Mouse (Mus musculus) forebrain, embryonic 14.5 days (tissue): Measurements from ENCODE around the gene Mapkbp1. TPM values are rescaled to one million over a fixed set of nuclear protein-coding genes. Genes with fewer than 3 reads are reported as not detected.
A peak's percentile ranks its signal among the peaks of the same experiment; 100 is the strongest.

ENCODE experiments used
- ATAC-seq: fragments of 200-750 bp; cut with Nextera tagmentation; 2 replicates; pipeline ENCODE4 v1.8.0; 2017; ENCODE audit warnings: mild to moderate bottlenecking, moderate library complexity
- DNase-seq: peaks from one replicate; pipeline ENCODE4 v3.0.0-alpha.2; 2015; ENCODE audit warnings: low spot score
- H3K27ac ChIP-seq: fragments of 300-500 bp; sonication (generic); 2 replicates; pipeline ENCODE4 v1.5.1; 2014; ENCODE audit warnings: low read depth, mild to moderate bottlenecking, control low read depth, low read length, moderate library complexity
- H3K27me3 ChIP-seq: fragments of 300-500 bp; sonication (generic); replicated peaks from 2 replicates; pipeline ENCODE4 v1.6.1; 2014; ENCODE audit warnings: low read length, control low read depth, mixed read lengths; ENCODE audit not compliant: control insufficient read depth, insufficient read depth
- H3K36me3 ChIP-seq: fragments of 300-500 bp; sonication (generic); 2 replicates; pipeline ENCODE4 v1.6.1; 2014; ENCODE audit warnings: low read length, control low read depth; ENCODE audit not compliant: control insufficient read depth, insufficient read depth
- H3K4me1 ChIP-seq: fragments of 300-500 bp; sonication (generic); 2 replicates; pipeline ENCODE4 v1.6.1; 2014; ENCODE audit warnings: antibody characterized with exemption, low read length, control low read depth; ENCODE audit not compliant: control insufficient read depth, insufficient read depth
- H3K4me2 ChIP-seq: fragments of 300-500 bp; sonication (generic); 2 replicates; pipeline ENCODE4 v1.6.1; 2014; ENCODE audit warnings: mild to moderate bottlenecking, control low read depth, low read length
- H3K4me3 ChIP-seq: fragments of 300-500 bp; sonication (generic); 2 replicates; pipeline ENCODE4 v1.5.1; 2014; ENCODE audit warnings: low read depth, low read length, control low read depth
- H3K9ac ChIP-seq: fragments of 300-500 bp; sonication (generic); 2 replicates; pipeline ENCODE4 v1.6.1; 2014; ENCODE audit warnings: mild to moderate bottlenecking, low read length, control low read depth, moderate library complexity
- H3K9me3 ChIP-seq: fragments of 300-500 bp; sonication (generic); replicated peaks from 2 replicates; pipeline ENCODE4 v1.6.1; 2016; ENCODE audit warnings: low read length, control low read depth, mixed read lengths; ENCODE audit not compliant: control insufficient read depth
- WGBS: fragments of 180-500 bp; shearing (Covaris S2); extraction: QIAGEN DNeasy Blood & Tissue Kit; methylation state at CpG from one replicate; pipeline ENCODE4 v1.1.7; 2014; 5-methylcytosine and 5-hydroxymethylcytosine counted together
- polyA plus RNA-seq: library from polyadenylated mRNA; unstranded; fragments of >200 nt; fragmentation: Nextera tagmentation; extraction: Ambion mirVana; gene quantifications from 2 replicates; pipeline ENCODE4 v1.2.1, GENCODE M21; 2014

The Mapkbp1 gene
- polyA plus RNA-seq, 1 experiment from 2014 or later = 3.0 TPM

DNA sequence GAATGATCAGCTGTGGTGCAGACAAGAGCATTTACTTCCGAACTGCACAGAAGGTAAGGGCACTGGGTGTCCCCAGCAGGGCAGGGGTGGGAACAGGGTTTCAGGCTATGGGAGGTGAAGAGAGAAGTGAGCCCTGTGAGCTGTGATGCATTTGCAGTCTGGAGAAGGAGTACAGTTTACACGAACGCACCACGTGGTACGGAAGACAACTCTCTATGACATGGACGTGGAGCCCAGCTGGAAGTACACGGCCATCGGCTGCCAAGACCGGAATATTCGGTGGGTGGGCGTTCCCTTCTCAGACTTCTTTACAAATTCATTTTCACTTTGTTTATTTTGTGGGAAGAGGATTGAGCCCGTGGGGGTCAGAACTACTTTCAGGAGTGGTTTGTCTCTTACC is 45.1 kb downstream of the Mapkbp1 start:
- Histone ChIP-seq H3K4me2 (no peak overlapping the region), H3K27me3 (no peaks in the 10 kb centered on the region), H3K4me1 (no peaks in the 10 kb centered on the region), H3K9me3 (no peaks in the 10 kb centered on the region), H3K9ac (no peak overlapping the region), H3K27ac (no peak overlapping the region), H3K4me3 (no peak overlapping the region), H3K36me3 (peaks cover 66% of the 10 kb centered on the region)
- WGBS = 90% methylated on average over 12 of the region's 12 CpGs
- ATAC-seq (no peak), DNase-seq (no peak)

DNA sequence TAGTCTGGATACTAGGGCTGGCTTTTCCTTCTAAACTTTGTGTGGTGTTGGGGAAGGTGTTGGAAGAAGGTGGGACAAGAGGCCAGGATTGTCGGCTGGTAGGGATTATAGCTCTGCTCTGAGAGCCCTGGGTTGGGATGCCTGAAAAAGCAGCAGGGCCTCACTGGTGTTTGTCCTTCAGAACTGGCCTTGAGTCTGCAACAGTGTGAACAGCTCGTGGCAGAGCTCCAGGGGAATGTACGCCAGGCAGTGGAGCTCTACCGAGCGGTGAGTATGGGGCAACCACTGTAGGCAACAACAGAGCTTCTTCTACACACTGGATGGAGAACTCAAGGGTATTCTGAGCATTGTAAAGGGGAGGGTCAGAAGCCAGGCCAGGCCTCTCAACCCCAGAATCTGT is 51.8 kb downstream of the Mapkbp1 start:
- 85% methylated on average over 5 of the region's 5 CpGs for WGBS
- H3K36me3 ChIP-seq = peaks cover 55% of the 10 kb centered on the region

DNA sequence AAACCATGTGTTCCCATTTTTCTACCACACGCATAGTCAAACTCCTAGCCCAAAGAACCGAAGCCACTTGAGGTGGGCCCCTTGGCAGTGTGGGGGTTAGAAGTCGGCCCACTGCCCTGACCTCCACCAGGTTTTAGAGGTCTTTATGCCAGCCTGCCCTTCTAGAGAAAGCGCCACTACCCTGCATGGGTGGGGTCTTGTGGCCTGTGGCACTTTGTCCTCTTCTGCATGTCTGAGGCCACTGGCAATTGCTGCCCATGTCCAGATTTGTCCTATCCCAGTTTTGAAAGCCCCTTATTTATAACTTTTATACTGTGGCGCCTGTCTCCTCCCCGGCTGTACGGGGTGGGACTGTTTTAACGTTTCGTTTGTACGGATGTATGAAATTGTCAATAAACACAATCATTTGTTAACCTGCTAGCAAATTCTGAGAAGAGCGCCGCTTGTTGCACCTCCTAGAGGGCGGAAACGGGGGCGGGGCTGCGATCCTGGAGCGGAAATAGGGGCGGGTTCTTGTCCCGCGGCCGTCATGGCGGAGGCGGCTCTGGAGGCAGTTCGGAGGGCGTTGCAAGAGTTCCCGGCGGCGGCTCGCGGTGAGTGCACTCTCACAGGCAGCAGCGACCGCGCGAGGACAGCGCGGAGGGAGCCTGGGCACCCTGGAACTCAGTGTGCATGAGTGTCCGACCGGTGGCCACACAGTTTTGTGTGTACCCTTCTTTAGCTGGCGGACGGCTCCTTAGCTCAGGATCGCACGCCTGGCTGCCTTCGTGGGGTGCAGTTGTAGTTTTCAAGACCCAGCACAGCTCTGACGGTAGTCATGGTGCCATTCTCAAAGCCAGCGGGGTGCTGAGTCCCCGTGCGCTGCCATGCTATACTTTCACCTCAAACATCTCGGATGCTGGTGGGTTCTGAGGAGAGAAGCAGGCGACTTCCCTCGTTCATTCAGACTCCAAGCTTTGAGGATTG is 54.8 kb downstream of the Mapkbp1 start, which contains the start of the genes Jmjd7 and Gm28042:
TSS of gene Jmjd7 (plus strand) at position 500 of the 966 bp plus-strand sequence.
TSS of gene Gm28042 (plus strand) at position 510 of the 966 bp plus-strand sequence.
- ATAC-seq = peak; percentile 95
- Histone ChIP-seq H3K27ac (peak within 1 kb of the TSS; percentile 85), H3K36me3 (peaks cover 39% of the 10 kb centered on the region), H3K4me2 (peak within 1 kb of the TSS; percentile 79), H3K27me3 (no peaks in the 10 kb centered on the region), H3K4me1 (peaks cover 11% of the 10 kb centered on the region), H3K9me3 (no peaks in the 10 kb centered on the region), H3K9ac (peak within 1 kb of the TSS; percentile 73), H3K4me3 (peak within 1 kb of the TSS; percentile 72)
- WGBS = 6% methylated on average over 50 of the region's 50 CpGs
- DNase-seq = peak; percentile 92

More for the DNA sequence above, 51.8 kb downstream of the Mapkbp1 start:
- H3K4me3 ChIP-seq = no peak overlapping the region
- DNase-seq (no peak), ATAC-seq (no peak)
- H3K4me1 ChIP-seq = peaks cover 11% of the 10 kb centered on the region
- H3K9me3 ChIP-seq = no peaks in the 10 kb centered on the region
- H3K9ac ChIP-seq = no peak overlapping the region
- H3K27ac ChIP-seq = no peak overlapping the region
- no peaks in the 10 kb centered on the region for H3K27me3 ChIP-seq
- no peak overlapping the region for H3K4me2 ChIP-seq

DNA sequence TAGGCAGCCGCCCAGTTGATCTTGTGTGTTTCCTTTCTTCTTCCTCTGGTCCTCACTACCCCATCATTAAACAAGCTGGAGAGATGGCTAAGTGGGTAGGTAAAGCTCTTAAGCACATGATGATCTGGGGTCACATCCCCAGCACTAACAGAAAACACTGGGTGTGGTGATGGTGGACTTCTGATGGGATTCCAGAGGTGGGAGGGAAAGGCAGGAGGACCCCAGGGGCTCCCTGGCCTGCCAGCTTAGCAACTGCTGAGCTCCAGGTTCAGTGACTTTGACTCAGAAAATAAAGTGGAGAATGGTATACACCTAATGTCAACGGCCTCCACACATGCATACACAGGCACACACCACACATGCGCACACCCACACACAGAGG is 55.4 kb downstream of the Mapkbp1 start:
- H3K4me1 ChIP-seq = peaks cover 11% of the 10 kb centered on the region
- WGBS = 52% methylated on average over 3 of the region's 3 CpGs
- H3K27me3 ChIP-seq = no peaks in the 10 kb centered on the region
- H3K36me3 ChIP-seq = peaks cover 38% of the 10 kb centered on the region
- no peaks in the 10 kb centered on the region for H3K9me3 ChIP-seq
- peak; percentile 24; the same call in 1 of the 2 replicates for ATAC-seq
- H3K4me3 ChIP-seq = peak overlapping the region; percentile 72
- no peak for DNase-seq
- peak overlapping the region; percentile 79 for H3K4me2 ChIP-seq
- H3K27ac ChIP-seq = peak overlapping the region; percentile 85
- H3K9ac ChIP-seq = peak overlapping the region; percentile 73

DNA sequence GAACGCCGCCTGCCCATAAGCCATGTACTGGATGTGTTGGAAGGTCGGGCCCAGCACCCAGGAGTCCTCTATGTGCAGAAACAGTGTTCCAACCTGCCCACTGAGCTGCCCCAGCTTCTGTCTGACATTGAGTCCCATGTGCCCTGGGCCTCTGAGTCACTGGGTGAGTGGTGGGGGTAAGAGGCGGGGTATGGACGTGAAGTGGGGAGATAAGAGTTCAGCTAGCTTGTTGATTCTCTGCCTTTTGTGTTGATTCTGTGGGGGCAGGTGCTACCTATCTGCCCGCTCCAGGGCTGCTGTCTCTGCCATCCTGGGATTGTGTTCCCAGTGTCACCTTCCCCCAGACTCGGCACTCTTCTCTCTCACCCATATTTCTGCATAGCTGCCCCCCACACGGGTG is 57.9 kb downstream of the Mapkbp1 start:
- Histone ChIP-seq H3K9ac (no peak overlapping the region), H3K4me2 (no peak overlapping the region), H3K4me1 (peaks cover 11% of the 10 kb centered on the region), H3K27ac (no peak overlapping the region), H3K27me3 (no peaks in the 10 kb centered on the region), H3K9me3 (no peaks in the 10 kb centered on the region), H3K36me3 (peaks cover 26% of the 10 kb centered on the region), H3K4me3 (no peak overlapping the region)
- no peak for DNase-seq
- ATAC-seq = no peak
- 93% methylated on average over 8 of the region's 8 CpGs for WGBS

DNA sequence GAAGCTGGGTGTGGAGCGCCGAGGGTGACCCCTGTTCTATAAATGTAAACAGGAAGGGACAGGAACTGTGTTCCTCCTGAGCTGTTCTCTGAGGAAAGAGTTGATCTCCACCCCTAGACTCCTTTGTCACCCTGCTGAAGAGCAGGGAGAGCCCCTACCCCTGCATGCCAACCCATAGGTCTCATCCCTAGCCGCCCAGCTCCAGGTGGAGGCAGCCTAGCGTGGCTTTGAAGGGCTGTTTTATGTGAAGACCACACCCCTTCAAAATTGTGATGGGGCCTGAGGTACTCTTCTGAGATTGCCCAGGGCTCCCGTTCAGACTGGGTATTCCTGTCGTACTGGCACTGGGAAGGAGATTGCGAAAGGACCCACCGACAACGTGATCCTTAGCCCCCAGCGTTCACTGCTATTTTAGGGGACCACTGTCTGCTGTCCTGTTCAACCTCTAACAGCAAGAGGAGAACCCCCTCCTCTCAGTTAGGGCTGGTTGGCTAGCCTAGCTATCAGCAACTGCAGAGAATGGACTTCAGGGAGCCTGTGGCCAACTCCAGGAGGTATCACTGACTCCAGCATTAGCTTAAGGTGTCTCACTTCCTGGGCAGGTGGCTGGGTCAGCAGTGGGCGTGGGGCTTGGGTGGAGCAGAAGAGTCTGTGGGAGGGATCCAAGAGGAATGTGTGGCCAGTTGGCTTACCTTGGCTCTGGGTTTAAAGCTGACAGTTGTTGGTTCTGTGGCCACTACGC is 60.4 kb downstream of the Mapkbp1 start, which contains the start of gene Pla2g4b:
TSS of gene Pla2g4b (plus strand) at position 692 of the 742 bp plus-strand sequence.
- DNase-seq (no peak), ATAC-seq (no peak)
- Histone ChIP-seq H3K27me3 (no peaks in the 10 kb centered on the region), H3K27ac (no peak within 1 kb of the TSS), H3K4me3 (no peak within 1 kb of the TSS), H3K36me3 (peaks cover 50% of the 10 kb centered on the region), H3K9me3 (no peaks in the 10 kb centered on the region), H3K9ac (no peak within 1 kb of the TSS), H3K4me2 (no peak within 1 kb of the TSS), H3K4me1 (peaks cover 6% of the 10 kb centered on the region)
- WGBS = 93% methylated on average over 12 of the region's 12 CpGs

DNA sequence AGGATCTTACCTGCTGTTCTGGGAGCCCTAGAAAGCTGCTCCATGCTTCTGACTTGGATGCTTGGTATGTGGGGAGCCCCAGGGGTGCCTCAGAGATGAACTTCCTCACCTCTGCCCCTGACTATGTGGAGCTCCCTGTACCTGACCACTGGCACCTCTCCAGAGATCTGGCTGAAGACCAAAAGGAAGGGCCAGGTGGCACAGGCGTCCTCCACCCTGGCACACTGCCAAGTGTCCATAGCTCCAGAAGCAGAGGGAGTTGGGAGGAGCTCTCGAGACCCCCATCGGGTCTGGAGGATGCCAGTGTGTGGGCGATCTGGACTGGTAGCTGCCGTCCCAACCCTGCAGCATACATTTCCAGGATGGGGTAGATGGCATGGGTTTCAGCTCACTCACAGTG is 61.2 kb downstream of the Mapkbp1 start:
- H3K9me3 ChIP-seq = no peaks in the 10 kb centered on the region
- H3K4me3 ChIP-seq = no peak overlapping the region
- no peak overlapping the region for H3K4me2 ChIP-seq
- 79% methylated on average over 5 of the region's 5 CpGs for WGBS
- DNase-seq (no peak), ATAC-seq (no peak)
- H3K36me3 ChIP-seq = peaks cover 58% of the 10 kb centered on the region
- no peaks in the 10 kb centered on the region for H3K4me1 ChIP-seq
- no peak overlapping the region for H3K9ac ChIP-seq
- no peaks in the 10 kb centered on the region for H3K27me3 ChIP-seq
- no peak overlapping the region for H3K27ac ChIP-seq

DNA sequence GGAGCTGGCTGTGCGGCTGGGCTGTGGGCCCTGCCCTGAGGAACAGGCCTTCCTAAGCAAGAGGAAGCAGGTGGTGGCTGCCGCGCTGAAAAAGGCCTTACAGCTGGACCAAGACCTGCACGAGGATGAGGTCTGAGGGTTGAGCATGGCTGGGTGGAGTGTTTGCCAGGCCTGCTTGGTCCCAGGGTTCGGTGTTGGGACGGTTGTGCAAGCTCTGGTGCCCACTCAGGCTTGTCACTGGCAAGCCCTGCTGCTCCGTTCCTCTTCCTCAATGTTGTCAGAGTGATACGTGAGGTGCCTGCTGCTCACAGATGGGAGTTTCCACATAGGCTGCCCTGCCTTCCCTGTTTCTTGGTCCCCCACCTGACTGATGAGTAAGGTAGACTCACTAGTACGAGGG is 65.2 kb downstream of the Mapkbp1 start:
- ATAC-seq = no peak
- no peak overlapping the region for H3K9ac ChIP-seq
- no peak for DNase-seq
- no peak overlapping the region for H3K4me3 ChIP-seq
- H3K36me3 ChIP-seq = peaks cover 81% of the 10 kb centered on the region
- H3K9me3 ChIP-seq = no peaks in the 10 kb centered on the region
- no peaks in the 10 kb centered on the region for H3K27me3 ChIP-seq
- WGBS = 90% methylated on average over 8 of the region's 9 CpGs
- H3K27ac ChIP-seq = no peak overlapping the region
- no peaks in the 10 kb centered on the region for H3K4me1 ChIP-seq
- H3K4me2 ChIP-seq = no peak overlapping the region
